Mouse (Mus musculus) left cerebral cortex, postnatal 36 days (tissue): Measurements from ENCODE around the gene Cgref1. TPM values are rescaled to one million over a fixed set of nuclear protein-coding genes. Genes with fewer than 3 reads are reported as not detected.

Experiments used
- DNase-seq, 2 experiments: peaks; one replicate each; pipeline ENCODE4 v3.0.0; 2021 to 2022; ENCODE audit warnings: low spot score in 2 of 2, mixed read lengths in 1 of 2
- intact Hi-C: fragments of 180-260 bp; cut with DNase I; formaldehyde crosslinking; loops from one replicate; pipeline ENCODE4 v1.15.1; 2025
- total RNA-seq, 2 experiments: library from RNA; stranded (reverse); gene quantifications; 2 replicates each; pipeline ENCODE4 v1.2.3; 2021

The Cgref1 gene
- total RNA-seq, 2 experiments from 2014 or later, result 26.1 to 26.4 TPM

DNA sequence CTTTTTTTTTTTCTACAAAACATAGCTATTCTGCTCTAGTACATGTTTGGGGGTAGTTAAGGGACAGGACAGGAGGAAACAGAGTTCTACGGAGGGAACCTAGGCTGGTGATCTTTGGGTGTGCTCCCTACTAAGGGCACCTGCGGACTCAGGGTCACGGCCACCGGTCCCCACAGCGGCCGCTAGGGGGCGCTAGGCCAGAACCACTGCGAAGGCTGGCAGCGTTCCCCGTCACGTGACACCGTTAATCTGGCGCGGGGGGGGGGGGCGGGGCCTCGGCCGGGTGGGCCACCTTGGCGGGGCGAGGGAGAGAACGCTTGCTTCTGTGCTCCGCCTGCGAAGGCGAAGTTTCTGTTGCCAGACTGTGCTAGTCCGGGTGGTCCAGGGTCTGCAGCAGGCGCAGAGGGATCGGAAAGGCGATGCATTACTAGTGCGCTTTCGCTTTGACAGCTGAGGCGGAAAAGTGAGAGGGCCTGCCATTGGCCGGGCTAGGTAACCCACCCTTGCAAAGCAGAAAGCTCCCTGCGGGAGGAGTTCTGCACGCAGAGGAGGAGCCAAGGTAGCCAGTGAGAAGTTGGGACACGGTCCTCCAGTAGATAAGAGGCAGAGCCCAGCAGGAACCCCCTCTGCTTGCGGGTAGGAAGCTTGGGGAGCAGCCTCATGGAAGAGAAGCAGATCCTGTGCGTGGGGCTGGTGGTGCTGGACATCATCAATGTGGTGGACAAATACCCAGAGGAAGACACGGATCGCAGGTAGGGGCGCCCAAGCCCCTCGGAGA, 23.9 kb downstream of the Cgref1 start, which contains the start of gene Khk:
Gene Khk (plus strand): TSS at position 176 of the 778 bp plus-strand sequence.
- DNase-seq, result peak; percentile 84 to 87
- intact Hi-C loops, result no loop called here

DNA sequence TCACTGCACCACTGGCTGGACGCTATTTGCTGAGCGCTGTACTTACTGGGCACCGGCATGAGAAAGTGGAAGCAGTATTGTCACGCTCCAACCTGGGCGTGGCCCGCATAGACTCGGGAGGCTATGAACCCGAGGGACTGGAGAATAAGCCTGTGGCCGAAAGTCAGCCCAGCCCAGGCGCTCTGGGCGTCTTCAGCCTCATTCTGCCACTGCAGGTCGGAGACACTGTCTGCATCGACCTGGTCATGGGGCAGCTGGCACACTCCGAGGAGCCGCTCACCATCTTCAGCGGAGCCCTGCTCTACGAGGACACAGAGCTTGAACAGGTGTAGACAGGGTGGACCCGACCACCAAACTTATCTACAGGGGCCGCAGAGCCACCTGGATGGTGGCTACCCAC, 24.8 kb downstream of the Cgref1 start:
- intact Hi-C loops, result no loop called here
- no peak for DNase-seq

DNA sequence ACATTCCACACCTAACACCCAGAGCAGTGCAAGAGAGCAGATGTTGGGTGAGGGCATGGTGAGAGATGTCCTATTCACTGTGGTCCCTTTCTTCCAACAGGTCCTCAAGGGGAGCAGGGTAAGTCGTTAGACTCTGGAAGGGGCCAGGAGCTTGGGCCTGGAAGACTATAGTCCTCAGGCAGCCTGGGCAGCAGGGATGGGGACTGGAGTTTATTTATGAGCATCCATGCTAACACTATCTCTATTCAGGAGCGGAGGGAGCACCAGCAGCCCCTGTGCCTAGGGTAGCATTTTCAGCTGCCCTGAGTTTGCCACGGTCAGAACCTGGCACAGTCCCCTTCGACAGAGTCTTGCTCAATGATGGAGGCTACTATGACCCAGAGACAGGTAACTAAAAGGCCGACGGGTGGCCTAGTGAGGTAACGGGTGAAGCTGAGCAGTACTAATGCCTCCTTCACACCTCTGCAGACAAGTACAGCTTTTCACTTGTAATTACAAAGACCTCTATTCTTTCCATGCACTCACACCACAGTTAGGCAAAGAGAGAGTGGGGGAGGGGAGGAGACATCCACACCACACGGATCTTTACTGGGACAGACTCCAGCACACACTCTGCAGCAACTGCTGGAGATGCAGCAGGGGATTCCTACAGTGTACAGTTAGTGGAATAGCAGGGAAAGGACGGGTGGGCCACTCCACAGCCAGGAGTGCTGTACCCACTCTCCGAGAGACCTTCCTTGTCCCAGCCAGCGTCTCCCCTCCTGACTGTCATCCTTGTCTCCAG, 25.4 kb downstream of the Cgref1 start:
- intact Hi-C loops, result loop anchor here (10.0 kb wide), 1 partner anchor 205 kb away; the partner anchor contains the start of gene Dpysl5
- DNase-seq, result no peak

DNA sequence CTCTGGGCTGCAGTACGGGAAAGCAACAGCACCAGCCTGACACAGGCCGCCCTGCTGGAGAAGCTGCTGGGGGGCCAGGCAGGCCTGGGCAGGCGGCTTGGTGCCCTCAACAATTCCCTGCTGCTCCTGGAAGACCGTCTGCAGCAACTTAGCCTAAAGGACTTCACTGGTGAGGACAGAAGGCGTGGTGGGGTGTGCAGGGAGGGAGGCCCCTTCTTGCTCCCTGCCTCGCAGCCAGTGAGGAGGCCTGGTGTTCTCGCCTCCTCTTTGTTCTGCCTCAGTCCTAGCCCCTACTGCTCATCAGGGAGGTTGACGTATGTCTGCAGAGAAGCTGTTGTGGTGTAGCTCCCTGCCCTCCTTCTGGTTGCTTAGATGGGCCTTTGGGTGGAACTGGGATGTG, 26.7 kb downstream of the Cgref1 start:
- intact Hi-C loops, result loop anchor here (10.0 kb wide), 1 partner anchor 204 kb away; the partner anchor contains the start of gene Dpysl5
- DNase-seq, result no peak

DNA sequence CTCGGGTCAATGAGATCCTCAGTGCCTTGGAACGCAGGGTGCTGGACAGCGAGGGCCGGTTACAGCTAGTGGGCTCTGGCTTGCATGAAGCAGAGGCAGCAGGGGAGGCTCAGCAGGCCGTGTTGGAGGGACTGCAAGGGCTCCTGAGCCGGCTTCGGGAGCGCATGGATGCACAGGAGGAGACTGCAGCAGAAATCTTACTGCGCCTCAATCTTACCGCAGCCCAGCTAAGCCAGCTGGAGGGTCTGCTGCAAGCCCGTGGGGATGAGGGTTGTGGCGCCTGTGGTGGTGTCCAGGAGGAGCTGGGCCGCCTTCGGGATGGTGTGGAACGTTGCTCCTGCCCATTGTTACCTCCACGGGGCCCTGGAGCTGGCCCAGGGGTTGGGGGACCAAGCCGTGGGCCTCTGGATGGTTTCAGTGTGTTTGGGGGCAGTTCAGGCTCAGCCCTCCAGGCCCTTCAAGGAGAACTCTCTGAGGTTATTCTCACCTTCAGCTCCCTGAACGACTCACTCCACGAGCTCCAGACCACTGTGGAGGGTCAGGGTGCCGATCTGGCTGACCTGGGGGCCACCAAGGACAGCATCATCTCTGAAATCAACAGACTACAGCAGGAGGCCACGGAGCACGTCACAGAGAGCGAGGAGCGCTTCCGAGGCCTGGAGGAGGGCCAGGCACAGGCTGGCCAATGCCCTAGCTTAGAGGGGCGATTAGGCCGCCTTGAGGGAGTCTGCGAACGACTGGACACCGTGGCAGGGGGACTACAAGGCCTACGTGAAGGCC, 27.3 kb downstream of the Cgref1 start:
- DNase-seq, result no peak
- intact Hi-C loops, result loop anchor here (10.0 kb wide), 1 partner anchor 203 kb away; the partner anchor contains the start of gene Dpysl5

DNA sequence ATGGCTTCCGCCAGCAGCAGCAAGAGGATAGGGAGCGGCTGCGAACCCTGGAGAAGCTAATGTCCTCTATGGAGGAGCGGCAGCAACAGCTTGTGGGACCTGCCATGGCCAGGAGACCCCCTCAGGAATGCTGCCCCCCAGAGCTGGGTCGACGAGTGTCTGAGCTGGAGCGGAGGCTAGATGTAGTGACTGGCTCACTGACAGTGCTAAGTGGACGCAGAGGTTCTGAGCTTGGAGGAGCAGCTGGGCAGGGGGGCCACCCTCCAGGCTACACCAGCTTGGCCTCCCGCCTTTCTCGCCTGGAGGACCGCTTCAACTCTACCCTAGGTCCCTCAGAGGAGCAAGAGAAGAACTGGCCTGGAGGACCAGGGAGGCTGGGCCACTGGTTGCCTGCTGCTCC, 28.0 kb downstream of the Cgref1 start:
- DNase-seq, result no peak
- intact Hi-C loops, result loop anchor here (10.0 kb wide), 1 partner anchor 203 kb away; the partner anchor contains the start of gene Dpysl5

DNA sequence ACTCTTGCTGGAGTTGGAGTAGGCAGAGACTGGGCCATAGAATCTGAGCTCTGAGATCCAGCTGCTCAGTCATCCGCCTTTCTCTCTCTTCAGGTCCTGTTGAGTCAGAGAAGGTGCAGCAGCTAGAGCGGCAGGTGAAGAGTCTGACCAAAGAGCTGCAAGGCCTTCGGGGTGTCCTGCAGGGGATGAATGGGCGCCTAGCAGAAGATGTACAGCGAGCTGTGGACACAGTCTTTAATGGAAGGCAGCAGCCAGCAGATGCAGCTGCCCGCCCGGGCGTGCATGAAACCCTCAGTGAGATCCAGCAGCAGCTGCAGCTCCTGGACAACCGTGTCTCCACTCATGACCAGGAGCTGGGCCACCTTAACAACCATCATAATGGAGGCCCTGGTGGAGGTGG, 28.6 kb downstream of the Cgref1 start:
- intact Hi-C loops, result loop anchor here (10.0 kb wide), 1 partner anchor 202 kb away; the partner anchor contains the start of gene Dpysl5
- no peak for DNase-seq

DNA sequence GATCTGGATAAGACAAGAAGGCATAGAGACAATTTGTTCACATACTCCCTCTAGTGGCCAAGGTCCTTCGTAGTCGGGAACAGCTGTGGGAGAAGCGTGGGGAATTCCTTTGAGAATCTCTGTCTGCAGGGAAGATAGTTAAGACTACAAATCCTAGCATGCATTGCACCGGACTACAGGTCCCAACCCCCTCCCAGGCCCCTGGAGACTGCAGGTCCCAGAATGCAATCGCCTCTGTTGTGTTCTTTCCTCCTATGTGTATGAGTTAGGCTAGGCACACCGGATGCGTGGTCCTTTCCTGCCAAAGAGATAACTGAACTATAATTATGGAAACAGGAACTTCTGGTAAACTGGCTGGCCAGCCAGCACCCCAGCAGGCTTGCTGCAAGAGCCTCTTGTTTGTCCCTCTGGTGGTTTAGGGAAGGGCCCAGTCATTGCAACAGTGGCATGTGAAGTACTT, 29.4 kb downstream of the Cgref1 start:
- peak; percentile 84 to 88 for DNase-seq
- intact Hi-C loops, result loop anchor here (2.0 to 10.0 kb wide), 2 partner anchors 109 to 201 kb away; partner anchors contain the start of gene Dpysl5

DNA sequence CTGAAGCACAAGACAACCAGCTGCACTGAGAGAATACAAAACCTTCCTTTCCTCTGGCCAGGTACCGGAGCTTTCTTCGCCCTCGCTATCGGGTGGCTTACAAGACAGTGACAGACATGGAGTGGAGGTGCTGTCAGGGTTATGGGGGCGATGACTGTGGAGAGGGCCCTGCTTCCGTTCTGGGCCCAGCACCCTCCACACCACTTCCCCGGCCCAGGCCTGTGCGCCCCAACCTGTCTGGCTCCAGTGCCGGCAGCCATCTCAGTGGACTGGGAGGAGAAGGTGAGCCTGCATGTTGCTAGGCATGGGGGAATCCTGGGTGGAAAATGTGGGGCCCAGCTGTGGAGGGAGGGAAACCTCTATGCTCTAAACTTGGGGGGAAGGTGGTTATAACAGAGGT, 29.9 kb downstream of the Cgref1 start:
- intact Hi-C loops, result loop anchor here (2.0 to 10.0 kb wide), 2 partner anchors 109 to 201 kb away; partner anchors contain the start of gene Dpysl5

DNA sequence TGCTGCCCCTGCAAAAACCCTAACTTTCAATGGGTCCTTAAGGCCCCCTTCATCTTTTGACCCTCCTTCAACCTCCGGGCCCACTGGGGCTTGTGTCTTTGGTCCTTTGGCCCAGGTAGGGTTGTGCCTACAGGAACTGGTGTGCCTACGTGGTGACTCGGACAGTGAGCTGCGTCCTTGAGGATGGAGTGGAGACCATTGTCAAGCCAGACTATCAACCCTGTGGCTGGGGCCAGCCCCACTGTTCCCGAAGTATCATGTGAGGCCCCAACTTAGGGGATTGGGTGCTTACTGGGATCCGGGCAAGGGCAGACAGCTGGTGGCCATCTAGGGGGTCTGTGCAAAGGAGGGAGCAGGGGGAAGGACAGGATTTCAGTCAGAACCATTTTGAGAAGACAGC, 30.5 kb downstream of the Cgref1 start:
- DNase-seq, result no peak
- intact Hi-C loops, result loop anchor here (2.0 to 10.0 kb wide), 2 partner anchors 108 to 200 kb away; partner anchors contain the start of gene Dpysl5

More for the DNA sequence above, 29.9 kb downstream of the Cgref1 start:
- DNase-seq, result no peak

DNA sequence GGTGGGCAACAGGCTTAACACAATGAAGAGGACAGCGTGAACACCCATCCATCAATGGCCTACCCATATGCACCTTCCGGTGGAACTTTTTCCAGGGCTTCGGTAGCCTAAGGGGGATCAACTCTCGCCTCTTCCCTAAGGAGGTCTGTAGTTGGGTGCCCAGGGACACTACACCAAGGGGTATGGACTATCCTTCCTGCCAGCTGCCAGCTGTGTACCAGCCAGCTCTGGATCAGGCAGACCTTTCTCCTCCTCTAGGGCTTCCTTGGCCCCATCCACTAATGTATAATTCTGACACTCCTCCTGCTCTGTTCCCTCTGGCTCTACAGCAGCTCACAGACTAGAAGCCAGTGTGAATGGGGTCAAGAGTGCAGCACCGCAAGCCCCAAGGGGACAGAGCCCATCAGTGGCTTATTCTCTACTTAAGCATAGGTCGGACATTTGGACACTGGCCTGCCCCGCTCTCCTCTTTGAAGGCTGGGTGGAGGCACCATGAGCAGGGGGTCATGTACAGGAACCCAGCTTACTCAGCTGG, 31.2 kb downstream of the Cgref1 start:
- DNase-seq, result no peak
- intact Hi-C loops, result loop anchor here (2.0 to 10.0 kb wide), 2 partner anchors 107 to 199 kb away; partner anchors contain the start of gene Dpysl5

DNA sequence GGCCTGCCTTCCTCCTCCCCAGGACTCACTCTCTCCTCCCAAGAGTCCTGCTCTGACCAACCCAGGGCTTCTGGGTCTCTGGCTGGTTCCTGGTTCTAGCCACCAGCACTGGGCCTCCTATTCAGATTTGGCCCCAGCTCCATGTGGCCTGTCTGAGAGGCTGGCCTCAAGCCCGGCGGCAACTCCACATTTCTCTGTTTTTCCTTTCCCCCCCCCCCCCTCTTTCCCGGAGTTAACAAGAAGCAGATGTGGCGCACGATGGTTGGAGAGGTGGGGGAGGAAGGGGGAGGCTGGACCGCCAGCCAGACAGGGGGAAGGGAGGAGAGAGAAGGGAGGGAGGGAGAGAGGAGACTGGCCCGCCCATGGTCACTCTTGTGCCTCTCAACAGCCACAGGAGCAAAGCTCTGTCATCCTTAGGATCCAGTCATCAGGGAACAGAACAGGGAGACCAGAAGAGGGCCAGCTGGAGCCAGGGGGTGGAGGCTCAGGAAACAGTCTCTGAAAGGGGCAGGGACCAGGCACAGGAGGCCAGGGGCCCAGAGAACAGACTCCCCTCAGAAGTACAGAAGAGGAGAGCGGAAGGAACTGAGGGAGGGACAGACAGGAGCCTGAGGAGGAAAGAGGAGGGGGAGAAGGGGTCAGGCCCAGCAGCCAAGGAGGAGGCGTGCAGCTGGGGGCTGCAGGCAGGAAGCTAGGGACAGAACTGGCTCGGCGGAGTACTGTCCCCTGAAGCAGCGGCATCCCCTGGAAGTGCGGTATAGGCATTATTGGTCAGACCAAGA, 32.1 kb downstream of the Cgref1 start, which contains the start of gene Emilin1:
Gene Emilin1 (plus strand): TSS at position 343 of the 782 bp plus-strand sequence.
- intact Hi-C loops, result loop anchor here (10.0 kb wide), 1 partner anchor 198 kb away; the partner anchor contains the start of gene Dpysl5
- no peak for DNase-seq

DNA sequence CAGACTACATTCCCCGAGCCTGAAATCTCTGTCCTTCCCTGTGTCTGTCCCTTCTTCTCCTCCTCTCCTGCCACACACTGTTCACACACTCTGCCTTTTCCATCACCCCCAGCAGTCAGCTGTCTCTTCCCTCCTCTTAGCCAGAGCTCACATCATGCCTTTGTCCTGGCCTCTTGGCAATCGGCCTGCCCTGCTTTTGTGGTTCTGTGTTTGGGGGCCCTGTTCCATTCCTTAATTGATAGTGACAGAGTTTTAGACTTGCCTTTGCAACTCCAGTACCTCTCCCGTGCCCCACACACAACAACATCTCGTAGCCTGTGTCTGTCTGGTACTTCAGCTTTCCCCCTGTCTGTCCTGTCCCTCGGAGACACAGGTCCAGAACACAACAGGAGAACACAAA, 33.2 kb downstream of the Cgref1 start:
- intact Hi-C loops, result loop anchor here (10.0 kb wide), 1 partner anchor 197 kb away; the partner anchor contains the start of gene Dpysl5

DNA sequence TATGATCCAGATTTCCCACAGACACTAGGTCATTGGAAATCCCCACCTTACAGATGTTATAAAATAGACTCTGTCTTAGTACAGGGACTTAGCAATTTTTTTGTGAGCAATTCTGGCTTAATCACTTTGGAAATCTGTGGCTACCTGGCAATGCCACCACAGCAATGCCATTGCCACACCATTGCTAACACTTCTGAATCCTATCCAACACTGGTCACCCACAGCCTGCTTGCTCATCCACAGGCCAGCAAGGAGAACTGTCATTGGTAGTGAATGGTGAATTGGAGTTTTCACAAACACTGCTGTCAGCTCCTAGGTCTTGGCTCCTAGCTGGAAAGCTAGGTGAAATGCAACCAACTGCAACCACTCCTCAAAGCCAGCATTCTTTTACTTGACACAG, 34.9 kb downstream of the Cgref1 start:
- DNase-seq, result no peak
- intact Hi-C loops, result loop anchor here (10.0 kb wide), 1 partner anchor 196 kb away; the partner anchor contains the start of gene Dpysl5

More for the DNA sequence above, 33.2 kb downstream of the Cgref1 start:
- no peak for DNase-seq

DNA sequence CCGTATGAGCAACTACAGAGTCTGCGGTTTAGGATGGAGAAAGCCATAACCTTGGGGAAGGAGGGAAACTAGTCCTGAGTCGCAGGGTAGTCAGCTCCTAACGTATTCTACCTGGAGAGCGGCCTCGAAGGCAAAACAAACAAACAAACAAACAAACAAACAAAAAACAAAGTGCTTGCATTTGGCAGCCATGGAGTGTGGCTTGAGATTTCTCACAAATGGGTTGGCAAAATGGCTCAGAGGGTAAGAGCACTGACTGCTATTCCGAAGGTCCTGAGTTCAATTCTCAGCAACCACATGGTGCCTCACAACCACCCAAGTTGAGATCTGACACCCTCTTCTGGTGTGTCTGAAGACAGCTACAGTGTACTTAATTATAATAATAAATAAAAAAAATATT, 35.5 kb downstream of the Cgref1 start:
- intact Hi-C loops, result loop anchor here (10.0 kb wide), 1 partner anchor 195 kb away; the partner anchor contains the start of gene Dpysl5
- no peak for DNase-seq

DNA sequence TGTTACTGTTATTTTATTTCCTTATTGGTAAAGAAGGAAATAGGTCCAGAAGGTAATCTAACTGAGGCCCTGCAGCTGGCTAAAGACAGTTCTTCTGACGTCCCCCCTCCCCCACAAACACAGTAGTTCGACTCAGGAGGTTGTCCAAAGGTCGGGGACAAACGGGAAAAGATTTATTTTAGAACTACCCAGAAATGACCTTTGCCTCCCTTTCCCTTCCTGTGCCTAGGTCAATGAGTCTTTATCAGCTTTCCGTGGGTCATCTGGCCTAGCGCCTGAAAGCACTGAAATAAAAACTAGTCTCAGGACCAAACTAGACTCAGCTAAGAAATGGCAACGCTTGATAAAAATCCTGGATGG, 36.1 kb downstream of the Cgref1 start:
- intact Hi-C loops, result no loop called here
- DNase-seq, result no peak

DNA sequence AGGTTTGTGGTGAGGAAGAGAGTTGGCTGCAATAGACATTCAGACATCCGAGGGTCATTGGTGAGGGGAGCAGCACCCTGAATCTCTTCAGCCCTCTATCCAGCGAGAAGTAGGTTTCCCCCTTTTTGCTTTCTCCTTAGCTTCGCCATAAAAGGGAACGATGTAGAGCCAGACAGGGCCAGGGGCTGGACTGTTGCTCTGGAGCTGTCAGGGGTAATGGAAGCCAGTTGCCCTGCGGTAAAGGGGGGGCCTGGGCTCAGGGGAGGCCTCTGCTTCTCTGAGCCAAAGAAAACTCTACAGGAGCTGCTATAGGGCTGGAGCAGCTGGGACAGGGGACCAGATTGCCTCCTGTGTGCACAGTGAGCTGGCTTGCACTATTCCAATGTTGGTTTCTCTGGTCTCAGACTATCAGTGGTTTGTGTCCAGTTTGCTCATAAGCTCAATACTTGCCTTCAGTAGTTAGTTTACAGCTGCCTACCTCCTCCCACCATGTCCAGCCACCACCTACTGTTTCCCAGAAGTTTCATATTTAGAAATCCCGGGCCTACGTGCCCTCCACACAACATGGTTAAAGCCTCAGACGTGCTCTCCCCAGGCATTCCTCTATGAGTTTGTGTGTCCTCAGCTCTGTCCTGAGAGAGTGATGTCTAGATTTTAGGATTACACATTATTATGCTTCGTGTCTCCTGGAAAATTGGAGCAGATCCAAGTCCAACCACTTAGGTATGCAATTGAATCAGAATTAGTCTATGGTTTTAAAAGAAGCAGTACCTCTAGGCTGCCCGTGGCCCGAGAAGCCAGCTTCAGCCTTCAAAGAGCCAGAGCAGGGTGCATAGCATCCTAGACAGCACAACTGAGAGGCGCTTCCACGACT, 36.7 kb downstream of the Cgref1 start:
- no peak for DNase-seq
- intact Hi-C loops, result no loop called here
